Mouse (Mus musculus): Measurements from ENCODE around the gene Hfe.
A peak's percentile ranks its signal among the peaks of the same experiment; 100 is the strongest.

The Hfe gene

DNA sequence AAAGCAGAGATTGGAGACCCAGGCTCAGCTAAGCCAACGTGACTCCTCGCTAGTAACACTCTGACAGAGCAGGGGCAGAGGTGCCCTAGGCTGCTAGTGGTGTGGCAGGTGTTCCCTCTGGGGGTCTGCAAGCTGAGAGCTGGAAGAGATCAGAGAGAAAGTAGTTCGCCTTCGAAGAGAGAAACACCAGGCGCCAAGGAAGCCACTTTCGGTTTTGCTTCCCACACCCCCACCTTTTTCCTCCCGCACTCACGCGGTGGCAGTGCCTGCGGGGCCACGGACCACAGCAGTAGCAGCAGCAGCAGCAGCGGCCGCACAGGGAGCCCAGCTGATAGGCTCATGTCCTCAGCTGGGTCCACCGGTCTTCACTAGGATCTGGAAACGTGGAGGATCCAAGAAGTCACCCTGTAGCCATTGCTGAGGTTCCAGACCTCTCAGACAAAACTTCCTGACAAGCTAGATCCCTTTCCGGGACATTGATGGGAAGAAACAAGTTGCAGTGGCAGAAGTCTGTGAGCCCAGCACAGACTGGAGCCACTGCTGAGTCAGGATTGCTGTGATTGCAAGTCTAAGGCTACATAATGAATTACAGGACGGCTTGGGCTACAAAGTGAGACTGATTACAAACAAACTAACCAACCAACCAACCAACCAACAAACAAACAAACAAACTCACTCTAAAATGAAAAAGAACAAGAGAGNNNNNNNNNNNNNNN lies at the start of gene Hfe:
TSS of gene Hfe (minus strand) at position 481 of the 716 bp plus-strand sequence.
- DNase-seq, result no peak

DNA sequence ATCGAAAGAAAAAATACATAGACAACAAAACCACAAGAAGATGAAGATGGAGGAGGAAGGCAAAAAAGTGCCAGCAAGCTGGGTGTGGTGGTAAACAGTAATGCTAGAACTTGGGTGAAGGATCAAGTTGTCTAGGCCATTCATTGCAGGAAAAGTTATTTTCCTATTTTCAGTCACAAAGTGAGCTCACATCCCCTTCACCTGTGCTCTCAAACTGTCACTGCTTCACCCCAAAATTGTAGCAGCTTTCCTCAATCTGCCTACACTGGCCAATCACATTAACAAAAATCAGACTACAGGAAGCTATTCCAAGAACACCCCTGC lies 49.2 kb upstream of the Hfe start:
- no peak for DNase-seq

DNA sequence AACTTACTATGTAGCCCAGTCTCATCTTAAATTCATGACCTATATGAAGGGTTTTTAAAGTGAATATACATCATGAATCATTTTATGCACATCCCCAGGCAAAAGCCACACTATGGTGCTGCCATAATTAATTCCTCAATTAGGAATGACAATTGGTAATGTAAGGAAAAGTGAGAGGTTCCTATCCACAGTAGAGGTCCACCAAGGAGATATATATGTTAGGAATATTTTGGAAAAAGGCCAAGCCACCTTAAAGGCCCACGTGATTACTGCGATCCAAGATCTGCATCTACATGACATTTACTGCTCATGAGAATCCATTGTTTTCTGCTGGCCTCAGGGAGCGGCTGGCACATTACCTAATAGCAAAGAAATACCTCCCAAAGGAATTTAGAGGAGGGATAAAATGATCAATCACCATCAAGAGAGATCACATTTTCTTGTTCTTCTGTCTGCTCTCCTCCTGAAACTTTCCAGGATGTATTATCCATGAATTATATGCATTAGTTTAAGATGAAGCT lies 48.7 kb upstream of the Hfe start:
- no peak for DNase-seq

DNA sequence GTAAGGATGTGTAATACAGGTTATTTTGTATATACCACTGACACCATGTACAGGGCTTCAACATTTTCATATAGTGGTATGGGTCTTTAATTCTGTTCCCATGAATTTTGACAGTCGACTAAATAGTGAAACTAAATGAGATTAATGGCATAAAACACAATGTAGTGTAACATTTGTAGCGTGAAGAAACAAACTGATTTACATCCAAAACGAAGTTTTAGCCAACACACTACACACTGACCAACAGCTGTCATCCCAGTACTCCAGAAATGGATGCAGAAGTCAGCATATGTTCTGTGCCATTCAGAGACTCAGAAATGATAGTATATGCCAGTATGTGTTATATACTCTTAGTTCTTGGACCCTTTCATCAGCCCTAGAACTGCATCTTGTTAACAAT lies 47.3 kb upstream of the Hfe start:
- no peak for DNase-seq

DNA sequence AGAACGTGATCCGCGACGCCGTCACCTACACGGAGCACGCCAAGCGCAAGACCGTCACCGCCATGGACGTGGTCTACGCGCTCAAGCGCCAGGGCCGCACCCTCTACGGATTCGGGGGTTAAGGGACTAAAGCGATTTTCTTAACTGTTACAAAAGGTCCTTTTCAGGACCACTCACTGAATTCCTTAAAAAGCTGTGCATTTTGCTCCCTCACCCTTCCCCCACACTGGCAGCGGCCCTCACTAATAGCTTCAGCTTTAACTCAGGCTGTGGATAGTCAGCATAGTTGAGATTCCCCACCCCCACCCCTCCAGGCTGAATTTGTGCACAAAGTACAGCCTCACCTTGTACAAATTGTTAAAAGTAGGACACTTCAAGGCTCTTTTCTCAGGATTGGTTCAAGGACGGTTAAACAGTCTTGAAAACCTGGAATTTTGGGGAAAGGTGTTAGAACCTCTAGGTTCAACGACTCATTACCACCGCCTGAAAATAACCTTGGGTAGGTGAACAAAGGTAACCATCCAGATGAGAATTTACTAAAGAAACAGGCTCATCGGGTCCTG lies 46.6 kb upstream of the Hfe start:
- no peak for DNase-seq

DNA sequence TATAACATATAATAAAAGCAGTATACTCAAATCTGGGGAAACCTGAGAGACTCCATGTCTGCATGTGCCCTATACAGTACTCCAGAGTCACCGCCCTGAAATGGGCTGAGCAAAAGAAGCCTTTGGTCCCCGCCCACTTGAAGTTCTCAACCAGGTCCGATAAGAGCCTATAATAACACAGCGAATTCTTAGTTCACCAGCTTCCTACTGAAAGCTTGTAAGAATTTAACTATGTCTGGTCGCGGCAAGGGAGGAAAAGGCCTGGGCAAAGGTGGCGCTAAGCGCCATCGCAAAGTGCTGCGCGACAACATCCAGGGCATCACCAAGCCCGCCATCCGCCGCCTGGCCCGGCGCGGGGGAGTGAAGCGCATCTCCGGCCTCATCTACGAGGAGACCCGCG lies 46.1 kb upstream of the Hfe start, which contains the start of gene Hist1h4b:
TSS of gene Hist1h4b (plus strand) at position 224 of the 400 bp plus-strand sequence.
- peak; percentile 77 to 84 for DNase-seq

DNA sequence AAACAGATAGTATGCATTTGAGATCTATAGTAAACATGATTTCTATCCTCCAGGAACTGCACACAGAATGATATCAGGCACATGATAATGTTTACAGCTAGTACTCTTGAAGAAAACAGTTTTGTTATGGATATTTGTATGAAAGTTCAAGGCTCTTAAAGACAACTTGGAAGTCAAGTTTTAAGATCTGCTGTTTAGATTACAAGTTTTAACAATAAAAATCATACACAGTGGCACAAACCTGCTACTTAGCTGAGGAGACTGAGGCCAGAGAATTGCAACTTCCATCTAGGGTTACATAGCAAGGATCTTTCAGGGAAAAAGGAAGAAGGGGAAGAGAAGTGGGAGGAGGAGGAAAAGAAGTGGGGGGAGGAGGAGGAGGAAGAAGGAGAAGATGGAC lies 44.3 kb upstream of the Hfe start:
- no peak for DNase-seq

DNA sequence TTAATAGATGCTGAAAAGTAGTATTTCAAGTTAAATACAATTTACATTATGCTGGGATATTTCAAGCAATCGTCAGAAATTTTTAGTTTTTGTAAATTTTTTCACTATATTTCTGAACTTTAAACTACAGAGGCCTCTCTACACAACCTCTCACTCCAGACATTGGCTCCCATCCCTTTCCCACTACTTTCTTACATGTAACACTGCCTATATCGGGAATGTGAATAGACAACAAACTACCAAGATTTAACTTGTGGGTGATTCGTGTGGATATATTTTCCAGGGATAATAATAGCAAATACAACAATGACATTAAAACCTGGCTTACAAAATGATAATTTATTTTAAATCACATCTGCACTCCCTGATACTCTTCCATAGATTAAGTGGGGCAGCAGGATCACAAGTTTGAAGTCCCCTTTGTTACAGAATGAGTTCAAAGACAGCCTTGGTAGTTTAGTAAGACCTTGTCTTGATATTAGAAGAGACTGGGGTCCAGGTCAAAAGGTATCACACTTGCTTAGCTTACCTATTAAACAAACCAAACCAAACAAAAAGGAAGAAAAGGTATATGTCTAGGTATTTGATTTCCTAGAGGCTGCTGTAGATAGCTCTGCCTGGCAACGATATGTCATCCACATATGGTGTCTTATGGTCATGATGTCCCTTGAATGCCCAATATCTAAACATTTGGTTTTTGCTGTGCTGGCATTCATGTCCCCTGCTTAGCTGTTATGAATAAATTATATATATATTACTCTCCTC lies 42.8 kb upstream of the Hfe start:
- no peak for DNase-seq

DNA sequence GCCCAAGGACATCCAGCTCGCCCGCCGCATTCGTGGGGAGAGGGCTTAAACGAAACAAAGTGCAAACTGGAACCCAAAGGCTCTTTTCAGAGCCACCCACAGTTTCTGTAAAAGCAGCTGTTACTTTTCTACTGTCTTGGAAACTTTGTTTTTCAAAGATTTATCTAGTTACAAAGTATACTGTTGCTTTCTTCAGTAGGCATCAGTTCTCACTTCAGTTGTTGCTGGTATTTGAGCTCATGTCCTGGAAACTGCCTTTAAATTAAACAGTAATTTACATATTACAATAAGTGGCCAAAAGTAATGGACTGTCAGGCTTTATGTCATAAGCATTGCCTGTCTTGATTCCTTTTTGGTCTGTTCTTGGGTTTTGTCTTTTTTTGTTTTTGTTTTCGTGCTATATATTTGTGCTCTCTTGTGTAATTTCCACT lies 42.1 kb upstream of the Hfe start:
- no peak for DNase-seq

DNA sequence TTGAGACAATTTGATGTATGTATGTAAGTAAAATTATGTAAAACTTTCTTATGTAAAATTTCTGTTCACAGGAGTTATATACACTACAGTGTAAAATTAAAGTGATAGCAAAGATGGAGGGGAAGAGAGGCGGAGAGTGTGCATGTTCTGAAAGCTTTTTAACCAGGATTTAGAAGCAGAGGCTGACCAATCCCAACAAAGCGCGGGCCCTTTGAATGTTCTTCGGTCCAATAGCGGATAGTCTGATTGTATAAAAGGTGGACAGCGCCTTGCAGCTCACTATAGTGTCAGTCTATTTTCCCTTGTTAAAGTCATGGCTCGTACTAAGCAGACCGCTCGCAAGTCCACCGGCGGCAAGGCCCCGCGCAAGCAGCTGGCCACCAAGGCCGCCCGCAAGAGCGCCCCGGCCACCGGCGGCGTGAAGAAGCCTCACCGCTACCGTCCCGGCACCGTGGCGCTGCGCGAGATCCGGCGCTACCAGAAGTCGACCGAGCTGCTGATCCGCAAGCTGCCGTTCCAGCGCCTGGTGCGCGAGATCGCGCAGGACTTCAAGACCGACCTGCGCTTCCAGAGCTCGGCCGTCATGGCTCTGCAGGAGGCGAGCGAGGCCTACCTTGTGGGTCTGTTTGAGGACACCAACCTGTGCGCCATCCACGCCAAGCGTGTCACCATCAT lies 41.5 kb upstream of the Hfe start, which contains the start of gene Hist1h3b:
TSS of gene Hist1h3b (plus strand) at position 201 of the 675 bp plus-strand sequence.
- peak; percentile 78 to 84 for DNase-seq

DNA sequence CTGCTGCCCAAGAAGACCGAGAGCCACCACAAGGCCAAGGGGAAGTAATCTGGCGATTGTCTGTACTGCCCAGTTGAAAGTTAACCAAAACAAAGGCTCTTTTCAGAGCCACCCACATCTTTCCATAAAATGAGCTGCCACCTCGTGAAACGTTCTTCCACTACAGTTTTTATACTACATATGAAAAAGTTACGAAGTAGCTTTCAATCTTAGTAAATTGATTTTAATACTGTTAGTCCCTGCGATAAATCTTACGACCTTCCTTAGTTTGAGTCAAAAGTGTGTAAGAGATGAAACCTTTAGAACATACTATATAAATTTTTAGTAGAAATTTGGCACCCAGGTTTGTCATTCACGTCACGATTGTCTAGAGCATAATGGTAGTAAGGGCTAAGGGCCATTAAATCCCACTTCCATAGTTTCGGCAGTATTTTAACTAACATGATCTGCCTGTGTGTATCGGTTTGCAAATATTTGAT lies 40.9 kb upstream of the Hfe start:
- no peak for DNase-seq

DNA sequence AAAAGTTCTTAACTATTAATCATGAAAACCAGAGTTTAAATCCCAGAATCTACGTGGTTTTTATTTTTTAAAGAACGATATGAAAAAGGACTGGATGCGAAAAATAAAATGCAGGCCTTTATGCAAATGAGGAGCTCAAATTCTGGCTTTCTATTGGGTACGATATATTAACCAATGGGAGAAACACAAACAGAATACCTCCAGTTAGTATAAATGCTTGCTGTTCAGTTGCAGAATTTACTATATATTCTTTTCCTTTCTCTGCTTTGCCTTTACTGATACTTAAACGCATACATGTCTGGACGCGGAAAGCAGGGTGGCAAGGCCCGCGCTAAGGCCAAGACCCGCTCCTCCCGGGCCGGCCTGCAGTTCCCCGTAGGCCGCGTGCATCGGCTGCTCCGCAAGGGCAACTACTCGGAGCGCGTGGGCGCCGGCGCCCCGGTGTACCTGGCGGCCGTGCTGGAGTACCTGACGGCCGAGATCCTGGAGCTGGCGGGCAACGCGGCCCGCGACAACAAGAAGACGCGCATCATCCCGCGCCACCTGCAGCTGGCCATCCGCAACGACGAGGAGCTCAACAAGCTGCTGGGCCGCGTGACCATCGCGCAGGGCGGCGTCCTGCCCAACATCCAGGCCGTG lies 40.3 kb upstream of the Hfe start, which contains the start of gene Hist1h2ab:
TSS of gene Hist1h2ab (plus strand) at position 288 of the 639 bp plus-strand sequence.
- peak; percentile 33 to 62 for DNase-seq

DNA sequence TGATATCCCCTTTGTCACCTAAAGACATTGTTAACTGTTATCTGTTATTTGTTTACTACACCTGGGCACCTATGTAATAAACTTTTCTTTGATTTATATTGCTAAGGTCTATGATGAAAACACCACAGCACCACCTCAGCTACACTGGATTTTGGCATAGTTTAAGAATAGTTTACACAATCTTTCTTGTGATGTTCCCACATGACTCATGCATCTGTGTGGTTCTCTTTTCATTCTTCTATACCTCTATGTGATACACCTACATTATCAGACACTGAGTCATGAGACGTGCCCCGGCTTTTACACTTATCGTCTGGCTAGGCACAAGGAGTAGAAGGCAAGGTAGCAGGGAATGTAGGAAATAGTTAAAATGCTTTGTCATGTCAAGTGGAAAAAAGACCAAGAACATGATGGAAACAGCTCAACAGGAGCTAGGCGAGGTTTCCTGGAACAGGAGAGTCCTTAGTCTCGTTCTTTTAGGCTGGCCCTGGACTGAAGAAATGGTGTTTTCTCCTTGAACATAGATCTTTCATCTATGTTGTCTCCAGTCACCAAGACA lies 39.0 kb upstream of the Hfe start:
- DNase-seq, result no peak

DNA sequence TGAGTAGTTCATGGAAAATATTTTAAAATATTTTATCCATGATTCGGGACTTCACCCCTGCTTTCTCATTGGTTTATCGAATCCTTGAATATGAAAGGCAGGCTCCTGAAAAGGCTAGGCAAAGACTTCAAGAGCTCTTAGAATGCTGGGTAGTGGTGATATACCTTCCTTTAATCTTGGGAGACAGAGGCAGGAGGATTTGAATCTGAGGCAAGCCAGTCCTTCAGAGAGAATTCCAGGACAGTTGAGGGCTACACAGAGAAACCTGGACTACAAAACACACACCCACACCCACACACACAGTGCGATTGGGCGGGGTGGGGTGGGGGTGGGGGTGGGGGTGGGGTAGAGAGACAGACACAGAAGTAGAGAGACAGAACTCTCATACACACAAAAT lies 37.2 kb upstream of the Hfe start:
- no peak for DNase-seq

DNA sequence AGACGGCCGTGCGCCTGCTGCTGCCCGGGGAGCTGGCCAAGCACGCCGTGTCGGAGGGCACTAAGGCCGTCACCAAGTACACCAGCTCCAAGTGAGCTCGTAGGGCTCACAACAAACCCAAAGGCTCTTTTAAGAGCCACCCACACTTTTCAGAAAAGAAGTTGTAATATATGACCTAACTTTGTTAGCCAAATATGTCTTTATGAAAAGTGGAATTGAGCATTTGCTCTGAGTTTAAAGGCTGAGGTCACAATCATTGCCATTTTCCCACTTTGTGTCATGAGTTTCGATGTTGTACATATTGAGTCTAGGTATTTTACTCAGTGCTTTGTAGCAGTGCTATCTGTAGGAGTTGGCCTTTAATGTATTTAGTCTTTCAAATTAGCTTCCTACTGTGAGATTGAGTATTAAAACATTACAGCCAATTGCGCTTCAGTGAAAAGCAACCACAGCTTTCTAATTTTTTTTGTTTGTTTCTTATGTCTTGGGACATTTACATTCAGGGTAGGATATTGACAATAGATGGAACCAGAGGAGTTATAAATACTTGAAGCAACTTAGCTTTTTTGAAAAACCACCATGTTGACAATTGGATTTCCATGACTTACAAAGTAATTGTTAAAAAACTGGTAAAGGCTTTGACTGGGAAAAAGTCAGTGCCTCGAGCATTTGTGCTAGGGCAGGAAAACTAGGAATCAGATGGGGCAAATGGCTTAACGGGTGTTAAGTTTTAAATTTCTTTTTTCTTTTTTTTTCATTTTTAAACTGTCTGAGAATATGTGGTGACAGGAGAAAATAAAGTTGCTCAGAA lies 36.6 kb upstream of the Hfe start:
- no peak for DNase-seq

DNA sequence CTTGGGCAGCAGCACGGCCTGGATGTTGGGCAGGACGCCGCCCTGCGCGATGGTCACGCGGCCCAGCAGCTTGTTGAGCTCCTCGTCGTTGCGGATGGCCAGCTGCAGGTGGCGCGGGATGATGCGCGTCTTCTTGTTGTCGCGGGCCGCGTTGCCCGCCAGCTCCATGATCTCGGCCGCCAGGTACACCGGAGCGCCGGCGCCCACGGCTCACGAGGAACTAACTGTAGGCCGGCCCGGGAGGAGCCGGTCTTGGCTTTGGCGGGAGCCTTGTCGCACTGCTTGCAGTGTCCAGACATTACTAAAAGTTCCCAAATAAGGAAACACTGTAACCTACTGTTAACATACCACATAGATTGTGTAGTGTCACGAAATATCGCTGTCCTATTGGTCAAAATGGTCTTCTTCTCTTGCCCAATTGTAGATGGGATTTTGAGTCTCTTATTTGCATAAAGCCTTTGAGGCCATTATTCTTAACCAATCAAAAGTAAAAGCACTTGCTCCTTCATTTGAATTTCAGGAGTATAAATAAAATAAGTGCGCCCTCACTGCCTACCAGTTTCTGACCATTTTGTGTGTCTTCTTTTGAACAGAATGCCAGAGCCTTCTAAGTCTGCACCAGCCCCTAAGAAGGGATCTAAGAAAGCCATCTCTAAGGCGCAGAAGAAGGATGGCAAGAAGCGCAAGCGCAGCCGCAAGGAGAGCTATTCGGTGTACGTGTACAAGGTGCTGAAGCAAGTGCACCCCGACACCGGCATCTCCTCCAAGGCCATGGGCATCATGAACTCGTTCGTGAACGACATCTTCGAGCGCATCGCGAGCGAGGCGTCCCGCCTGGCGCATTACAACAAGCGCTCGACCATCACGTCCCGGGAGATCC lies 35.8 kb upstream of the Hfe start, which contains the start of gene Hist1h2bb:
TSS of gene Hist1h2bb (plus strand) at position 534 of the 880 bp plus-strand sequence.
- peak; percentile 60 to 72 for DNase-seq

DNA sequence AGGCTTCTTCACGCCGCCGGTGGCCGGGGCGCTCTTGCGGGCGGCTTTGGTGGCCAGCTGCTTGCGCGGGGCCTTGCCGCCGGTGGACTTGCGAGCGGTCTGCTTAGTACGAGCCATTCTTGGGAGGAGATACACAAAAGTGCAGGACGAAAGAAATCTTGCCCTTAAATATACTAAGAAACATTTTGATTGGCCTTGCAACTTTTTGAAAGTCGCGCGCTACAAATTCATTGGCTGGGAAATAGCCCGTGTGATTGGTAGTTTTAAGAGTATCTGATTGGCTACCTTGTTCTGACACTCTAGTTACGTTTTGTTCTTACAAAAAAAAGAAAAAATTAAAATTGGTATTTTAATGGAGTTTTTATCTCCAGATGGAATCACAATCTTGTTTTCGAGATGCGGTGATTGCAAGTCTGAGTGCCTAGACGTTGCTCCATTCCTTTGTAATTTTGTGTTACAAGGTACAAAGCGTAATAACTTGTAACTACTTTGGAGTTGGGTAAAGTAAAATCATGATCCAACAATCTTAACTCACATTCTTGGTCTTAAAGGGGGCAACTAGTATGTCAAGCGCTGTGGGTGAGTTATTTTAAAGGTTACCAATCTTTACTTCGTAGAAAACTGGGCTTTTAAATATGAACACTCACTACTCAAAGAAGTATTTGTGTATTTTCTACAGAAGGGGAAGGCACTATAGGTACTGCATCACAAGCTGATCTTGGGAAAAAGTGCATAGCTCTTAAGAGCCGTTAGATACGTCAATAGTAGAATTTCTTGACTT lies 34.9 kb upstream of the Hfe start, which contains the start of gene Hist1h3c:
TSS of gene Hist1h3c (minus strand) at position 222 of the 781 bp plus-strand sequence.
- DNase-seq, result peak; percentile 83 to 90

DNA sequence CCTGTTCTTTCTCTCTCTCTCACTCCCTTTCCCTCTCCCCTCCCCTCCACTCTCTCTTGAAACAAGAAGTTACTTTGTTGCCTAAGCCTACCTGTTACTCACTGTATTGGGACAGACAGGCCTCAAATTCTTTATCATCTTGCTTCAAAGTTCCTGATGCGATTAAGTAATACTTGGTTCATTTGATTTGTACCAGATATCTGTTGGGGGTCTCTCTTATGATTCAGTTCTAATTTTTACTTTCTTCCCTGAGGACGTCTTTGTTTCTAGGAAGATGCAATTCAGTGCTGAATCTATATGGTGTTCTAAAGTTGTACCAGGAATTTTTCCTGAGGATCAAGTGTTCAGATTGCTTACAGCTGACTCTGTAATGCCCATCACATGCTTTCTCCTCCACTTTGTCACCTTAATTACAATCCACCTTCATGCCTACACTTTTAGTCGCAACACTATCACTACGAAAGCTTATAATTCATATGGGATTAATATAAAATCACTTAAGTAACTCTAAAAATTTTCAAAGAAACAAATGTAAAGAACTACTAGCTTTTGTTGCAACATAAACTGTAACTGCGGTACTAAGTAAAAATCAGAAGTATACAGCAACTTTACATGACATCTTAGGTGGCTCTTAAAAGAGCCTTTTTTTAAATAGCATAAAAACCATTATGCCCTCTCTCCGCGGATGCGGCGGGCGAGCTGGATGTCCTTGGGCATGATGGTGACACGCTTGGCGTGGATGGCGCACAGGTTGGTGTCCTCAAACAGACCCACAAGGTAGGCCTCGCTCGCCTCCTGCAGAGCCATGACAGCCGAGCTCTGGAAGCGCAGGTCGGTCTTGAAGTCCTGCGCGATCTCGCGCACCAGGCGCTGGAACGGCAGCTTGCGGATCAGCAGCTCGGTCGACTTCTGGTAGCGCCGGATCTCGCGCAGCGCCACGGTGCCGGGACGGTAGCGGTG lies 34.0 kb upstream of the Hfe start:
- no peak for DNase-seq

Measured in cerebellum, postnatal 36 days (tissue).